Mouse (Mus musculus) megakaryocyte-erythroid progenitor cell, adult 5-6 weeks (primary cell): ENCODE measurements around the gene Amz1. TPM values are rescaled to one million over a fixed set of nuclear protein-coding genes. Genes with fewer than 3 reads are reported as not detected.

Experiments
- ATAC-seq: replicated peaks from 2 replicates; pipeline ENCODE4 v1.8.0; 2016; ENCODE audit warnings: mild to moderate bottlenecking, inconsistent platforms; ENCODE audit not compliant: severe bottlenecking, poor library complexity, low FRiP score, low TSS enrichment
- total RNA-seq, 2 experiments: library from RNA; stranded (forward) in 1 of 2; stranded (reverse) in 1 of 2; fragments of 200-1000, 215-1000 nt in 1 of 2; fragments of >200 nt in 1 of 2; fragmentation: Nextera tagmentation in 1 of 2; gene quantifications; 2 replicates each; pipeline ENCODE4 v1.2.3; 2014 to 2017

The Amz1 gene
- total RNA-seq, 2 experiments from 2014 or later, result 0.46 to 1.3 TPM

GRCm38 (mm10) chr5:140795176-140795575 lies 71.2 kb downstream of the Amz1 start:
- ATAC-seq, result peak; percentile 84

- ATAC-seq, result no peak
Observed at GRCm38 (mm10) chr5:140796051-140796450, 72.1 kb downstream of the Amz1 start.

GRCm38 (mm10) chr5:140798158-140798557 lies 74.2 kb downstream of the Amz1 start:
- peak; percentile 16; the same call in 1 of the 2 replicates for ATAC-seq

- peak; percentile 19 for ATAC-seq
Observed at GRCm38 (mm10) chr5:140798775-140799174, 74.8 kb downstream of the Amz1 start.

GRCm38 (mm10) chr5:140799190-140799589 lies 75.3 kb downstream of the Amz1 start:
- ATAC-seq, result no peak

GRCm38 (mm10) chr5:140800288-140800923 lies 76.5 kb downstream of the Amz1 start:
- ATAC-seq, result no peak

GRCm38 (mm10) chr5:140801782-140802181 lies 77.9 kb downstream of the Amz1 start:
- peak; percentile 24; the same call in 1 of the 2 replicates for ATAC-seq

GRCm38 (mm10) chr5:140806252-140806651 lies 82.3 kb downstream of the Amz1 start:
- ATAC-seq, result no peak

GRCm38 (mm10) chr5:140806939-140807338 lies 83.0 kb downstream of the Amz1 start:
- peak; percentile 84 for ATAC-seq

Other genes with a start within 250 kb of the Amz1 start
- 16.6 and 17.2 TPM in 2 replicates for gene Chst12, start 218.6 kb upstream of the Amz1 start, total RNA-seq (2014; fragmentation: Nextera tagmentation)
- 3.6 and 3.9 TPM in 2 replicates for gene Chst12, start 218.6 kb upstream of the Amz1 start, total RNA-seq (2017)
- gene Grifin, start 159.1 kb upstream of the Amz1 start, total RNA-seq (2014; fragmentation: Nextera tagmentation), result not detected in 2 replicates
- not detected in 2 replicates for gene Grifin, start 159.1 kb upstream of the Amz1 start, total RNA-seq (2017)
- gene Lfng, start 116.8 kb upstream of the Amz1 start, total RNA-seq (2014; fragmentation: Nextera tagmentation), result 17.6 and 38.9 TPM in 2 replicates
- 21.3 and 22.9 TPM in 2 replicates for gene Lfng, start 116.8 kb upstream of the Amz1 start, total RNA-seq (2017)
- 26.7 and 32.2 TPM in 2 replicates for gene Ttyh3, start 75.1 kb upstream of the Amz1 start, total RNA-seq (2014; fragmentation: Nextera tagmentation)
- gene Ttyh3, start 75.1 kb upstream of the Amz1 start, total RNA-seq (2017), result 5.6 and 8.6 TPM in 2 replicates
- 23.0 and 24.6 TPM in 2 replicates for gene Iqce, start 21.7 kb upstream of the Amz1 start, total RNA-seq (2014; fragmentation: Nextera tagmentation)
- gene Iqce, start 21.7 kb upstream of the Amz1 start, total RNA-seq (2017), result 5.6 and 13.0 TPM in 2 replicates
- 24.7 and 25.7 TPM in 2 replicates for gene Brat1, start 19.1 kb upstream of the Amz1 start, total RNA-seq (2014; fragmentation: Nextera tagmentation)
- gene Brat1, start 19.1 kb upstream of the Amz1 start, total RNA-seq (2017), result 14.9 and 15.7 TPM in 2 replicates
- gene Gna12, start 106.3 kb downstream of the Amz1 start, total RNA-seq (2014; fragmentation: Nextera tagmentation), result 54.8 and 74.3 TPM in 2 replicates
- 27.8 and 37.6 TPM in 2 replicates for gene Gna12, start 106.3 kb downstream of the Amz1 start, total RNA-seq (2017)